Mouse (Mus musculus) kidney, embryonic 16.5 days (tissue): ENCODE measurements around the gene Ttc37. TPM values are rescaled to one million over a fixed set of nuclear protein-coding genes. Genes with fewer than 3 reads are reported as not detected.

Experiments used
- ATAC-seq: fragments of 200-750 bp; cut with Nextera tagmentation; 2 replicates; pipeline ENCODE4 v1.8.0; 2017; ENCODE audit warnings: moderate TSS enrichment; ENCODE audit not compliant: low FRiP score, low TSS enrichment
- H3K27ac ChIP-seq: fragments of 300-500 bp; sonication (generic); 2 replicates; pipeline ENCODE4 v1.5.1; 2014; ENCODE audit warnings: low read length
- H3K27me3 ChIP-seq: fragments of 300-500 bp; sonication (generic); 2 replicates; pipeline ENCODE4 v1.6.1; 2014; ENCODE audit warnings: low read length, control low read depth, mixed read lengths; ENCODE audit not compliant: insufficient read depth
- H3K36me3 ChIP-seq: fragments of 300-500 bp; sonication (generic); 2 replicates; pipeline ENCODE4 v1.6.1; 2014; ENCODE audit warnings: low read length, control low read depth, mixed read lengths; ENCODE audit not compliant: insufficient read depth
- H3K4me1 ChIP-seq: fragments of 300-500 bp; sonication (generic); 2 replicates; pipeline ENCODE4 v1.6.1; 2014; ENCODE audit warnings: low read length, control low read depth, mixed read lengths; ENCODE audit not compliant: insufficient read depth
- H3K4me2 ChIP-seq: fragments of 300-500 bp; sonication (generic); replicated peaks from 2 replicates; pipeline ENCODE4 v1.6.1; 2014; ENCODE audit warnings: low read depth, low read length
- H3K4me3 ChIP-seq: fragments of 300-500 bp; sonication (generic); 2 replicates; pipeline ENCODE4 v1.5.1; 2014; ENCODE audit warnings: mild to moderate bottlenecking, low read length
- H3K9ac ChIP-seq: fragments of 300-500 bp; sonication (generic); replicated peaks from 2 replicates; pipeline ENCODE4 v1.6.1; 2014; ENCODE audit warnings: low read length
- H3K9me3 ChIP-seq: fragments of 300-500 bp; sonication (generic); 2 replicates; pipeline ENCODE4 v1.6.1; 2016; ENCODE audit warnings: low read length, control low read depth
- WGBS: fragments of 180-500 bp; shearing (Covaris S2); extraction: QIAGEN DNeasy Blood & Tissue Kit; methylation state at CpG from one replicate; pipeline ENCODE4 v1.1.7; 2014; 5-methylcytosine and 5-hydroxymethylcytosine counted together
- polyA plus RNA-seq: library from polyadenylated mRNA; unstranded; fragments of >200 nt; fragmentation: Nextera tagmentation; extraction: Ambion mirVana; gene quantifications from 2 replicates; pipeline ENCODE4 v1.2.1, GENCODE M21; 2015

Gene Ttc37
- 13.8 and 13.9 TPM in 2 replicates for polyA plus RNA-seq

- Histone ChIP-seq H3K36me3 (peaks cover 11% of the 10 kb centered on the region; the same call in 1 of the 2 replicates), H3K9ac (peak within 1 kb of the TSS; percentile 82), H3K27me3 (no peaks in the 10 kb centered on the region), H3K4me2 (peak within 1 kb of the TSS; percentile 69), H3K4me1 (peaks cover 4% of the 10 kb centered on the region; the same call in 1 of the 2 replicates), H3K4me3 (peak within 1 kb of the TSS; percentile 83), H3K9me3 (no peaks in the 10 kb centered on the region), H3K27ac (peak within 1 kb of the TSS; percentile 89)
- peak; percentile 97 for ATAC-seq
- under 1% methylated on average over 34 of the region's 34 CpGs for WGBS
These were observed at the start of gene Ttc37, which contains the start of gene Arsk for GRCm38 (mm10) chr13:76098493-76099303. Gene Ttc37, plus strand, starts transcription at chr13:76098734. Gene Arsk, minus strand, starts transcription at chr13:76098660.

GRCm38 (mm10) chr13:76055391-76056232 is 42.9 kb upstream of the Ttc37 start:
- peak; percentile 79 for ATAC-seq
- Histone ChIP-seq H3K4me2 (peak overlapping the region; percentile 94), H3K36me3 (no peaks in the 10 kb centered on the region), H3K9me3 (no peaks in the 10 kb centered on the region), H3K27ac (no peak overlapping the region), H3K9ac (peak overlapping the region; percentile 58), H3K4me1 (peaks cover 17% of the 10 kb centered on the region), H3K27me3 (peaks cover 46% of the 10 kb centered on the region), H3K4me3 (peak overlapping the region; percentile 48)
- under 1% methylated on average over 59 of the region's 59 CpGs for WGBS

- H3K4me1 ChIP-seq: peaks cover 17% of the 10 kb centered on the region
- H3K4me3 ChIP-seq: peak overlapping the region; percentile 48
- peaks cover 46% of the 10 kb centered on the region for H3K27me3 ChIP-seq
- ATAC-seq: peak; percentile 92
- WGBS: under 1% methylated on average over 34 of the region's 34 CpGs
- no peak overlapping the region for H3K27ac ChIP-seq
- no peaks in the 10 kb centered on the region for H3K36me3 ChIP-seq
- H3K9me3 ChIP-seq: no peaks in the 10 kb centered on the region
- H3K9ac ChIP-seq: peak overlapping the region; percentile 58
- H3K4me2 ChIP-seq: peak overlapping the region; percentile 94
These were observed 42.2 kb upstream of the Ttc37 start for GRCm38 (mm10) chr13:76056261-76056724.

GRCm38 (mm10) chr13:76056896-76057266 is 41.7 kb upstream of the Ttc37 start, which contains the start of gene Gpr150:
Gene Gpr150, minus strand, starts transcription at chr13:76056996.
- Histone ChIP-seq H3K9ac (peak within 1 kb of the TSS; percentile 58), H3K9me3 (no peaks in the 10 kb centered on the region), H3K4me2 (peak within 1 kb of the TSS; percentile 94), H3K27ac (no peak within 1 kb of the TSS), H3K4me1 (peaks cover 17% of the 10 kb centered on the region), H3K36me3 (no peaks in the 10 kb centered on the region), H3K4me3 (peak within 1 kb of the TSS; percentile 48), H3K27me3 (peaks cover 46% of the 10 kb centered on the region)
- no peak for ATAC-seq
- 13% methylated on average over 10 of the region's 10 CpGs for WGBS

GRCm38 (mm10) chr13:76057267-76058069 is 41.1 kb upstream of the Ttc37 start:
- Histone ChIP-seq H3K4me2 (peak overlapping the region; percentile 94; the same call in 1 of the 2 replicates), H3K4me1 (peaks cover 17% of the 10 kb centered on the region), H3K27me3 (peaks cover 46% of the 10 kb centered on the region), H3K4me3 (no peak overlapping the region), H3K9ac (no peak overlapping the region), H3K36me3 (no peaks in the 10 kb centered on the region), H3K9me3 (no peaks in the 10 kb centered on the region), H3K27ac (no peak overlapping the region)
- no peak for ATAC-seq
- WGBS: 59% methylated on average over 10 of the region's 10 CpGs

GRCm38 (mm10) chr13:76059591-76059990 is 38.9 kb upstream of the Ttc37 start:
- no peak overlapping the region for H3K4me3 ChIP-seq
- H3K4me1 ChIP-seq: peaks cover 17% of the 10 kb centered on the region
- H3K27me3 ChIP-seq: peaks cover 33% of the 10 kb centered on the region
- H3K36me3 ChIP-seq: peaks cover 4% of the 10 kb centered on the region; the same call in 1 of the 2 replicates
- H3K9ac ChIP-seq: no peak overlapping the region
- 73% methylated on average over 4 of the region's 4 CpGs for WGBS
- no peak overlapping the region for H3K27ac ChIP-seq
- no peak overlapping the region for H3K4me2 ChIP-seq
- ATAC-seq: no peak
- no peaks in the 10 kb centered on the region for H3K9me3 ChIP-seq

GRCm38 (mm10) chr13:76062126-76062525 is 36.4 kb upstream of the Ttc37 start:
- Histone ChIP-seq H3K4me1 (no peaks in the 10 kb centered on the region), H3K27ac (no peak overlapping the region), H3K27me3 (peaks cover 12% of the 10 kb centered on the region), H3K9me3 (no peaks in the 10 kb centered on the region), H3K9ac (no peak overlapping the region), H3K4me2 (no peak overlapping the region), H3K36me3 (peaks cover 4% of the 10 kb centered on the region; the same call in 1 of the 2 replicates), H3K4me3 (no peak overlapping the region)
- WGBS: 84% methylated on average over 3 of the region's 3 CpGs
- ATAC-seq: no peak

- ATAC-seq: no peak
- no peak overlapping the region for H3K27ac ChIP-seq
- H3K4me1 ChIP-seq: no peaks in the 10 kb centered on the region
- no peak overlapping the region for H3K4me2 ChIP-seq
- H3K4me3 ChIP-seq: no peak overlapping the region
- H3K9me3 ChIP-seq: no peaks in the 10 kb centered on the region
- peaks cover 7% of the 10 kb centered on the region for H3K27me3 ChIP-seq
- H3K9ac ChIP-seq: no peak overlapping the region
- peaks cover 4% of the 10 kb centered on the region; the same call in 1 of the 2 replicates for H3K36me3 ChIP-seq
- WGBS: 87% methylated on average over 3 of the region's 3 CpGs
These were observed 36.0 kb upstream of the Ttc37 start for GRCm38 (mm10) chr13:76062569-76062968.

- Histone ChIP-seq H3K9ac (no peak overlapping the region), H3K9me3 (no peaks in the 10 kb centered on the region), H3K27ac (no peak overlapping the region), H3K4me3 (no peak overlapping the region), H3K4me2 (no peak overlapping the region), H3K27me3 (no peaks in the 10 kb centered on the region), H3K4me1 (no peaks in the 10 kb centered on the region), H3K36me3 (peaks cover 4% of the 10 kb centered on the region; the same call in 1 of the 2 replicates)
- 61% methylated on average over 4 of the region's 4 CpGs for WGBS
- no peak for ATAC-seq
These were observed 35.0 kb upstream of the Ttc37 start for GRCm38 (mm10) chr13:76063548-76063947.
